Mouse (Mus musculus) lung, postnatal 25 days (tissue): ENCODE results near the gene Slc9a2.
A peak's percentile ranks its signal among the peaks of the same experiment; 100 is the strongest.

Experiments used
- DNase-seq: peaks from one replicate; pipeline ENCODE4 v3.0.0; 2022; ENCODE audit warnings: low spot score

Gene Slc9a2

GRCm38 (mm10) chr1:40788956-40789355, 108.6 kb downstream of the Slc9a2 start:
- no peak for DNase-seq

GRCm38 (mm10) chr1:40789666-40790233, 109.4 kb downstream of the Slc9a2 start:
- no peak for DNase-seq

GRCm38 (mm10) chr1:40790324-40791141, 110.2 kb downstream of the Slc9a2 start, which contains the start of gene Mfsd9:
Mfsd9 (minus strand) TSS chr1:40790687.
- peak; percentile 82 for DNase-seq

- DNase-seq: no peak
Observed at GRCm38 (mm10) chr1:40795508-40795907, 115.1 kb downstream of the Slc9a2 start.

GRCm38 (mm10) chr1:40797348-40797747, 117.0 kb downstream of the Slc9a2 start:
- peak; percentile 41 for DNase-seq

GRCm38 (mm10) chr1:40799121-40799520, 118.7 kb downstream of the Slc9a2 start:
- no peak for DNase-seq

- no peak for DNase-seq
Observed at GRCm38 (mm10) chr1:40800908-40801307, 120.5 kb downstream of the Slc9a2 start.

- DNase-seq: peak; percentile 24
Observed at GRCm38 (mm10) chr1:40802759-40803158, 122.4 kb downstream of the Slc9a2 start.

- no peak for DNase-seq
Observed at GRCm38 (mm10) chr1:40804118-40804517, 123.7 kb downstream of the Slc9a2 start.

GRCm38 (mm10) chr1:40805351-40805750, 125.0 kb downstream of the Slc9a2 start, which contains the start of gene Tmem182:
Tmem182 (plus strand) TSS chr1:40805601.
- no peak for DNase-seq

- DNase-seq: no peak
Observed at GRCm38 (mm10) chr1:40805891-40806290, 125.5 kb downstream of the Slc9a2 start.

GRCm38 (mm10) chr1:40808643-40809042, 128.3 kb downstream of the Slc9a2 start:
- no peak for DNase-seq

GRCm38 (mm10) chr1:40815071-40815845, 134.9 kb downstream of the Slc9a2 start:
- no peak for DNase-seq
